Mouse (Mus musculus): ENCODE measurements around the gene Cldn24.

DNA sequence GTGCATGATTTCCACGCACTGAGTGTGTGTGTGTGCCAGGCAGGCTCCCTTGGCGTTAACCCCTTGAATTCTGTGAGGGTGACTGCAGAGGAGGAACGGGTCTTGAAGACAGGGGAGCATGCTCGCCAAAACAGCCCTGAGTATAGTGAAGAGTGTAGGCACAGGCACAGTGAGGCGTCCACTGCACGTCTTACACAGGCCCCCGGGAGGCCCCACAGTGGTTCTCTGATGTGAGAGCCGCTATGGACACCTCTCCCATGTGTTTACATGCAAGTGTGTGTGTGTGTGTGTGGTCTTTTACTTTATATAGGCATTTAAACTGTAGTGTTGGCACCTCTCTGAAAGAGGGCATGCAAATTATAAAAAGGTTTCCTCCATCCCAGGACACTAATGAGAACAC is 44.6 kb downstream of the Cldn24 start:
- no peak for TF ChIP-seq CTCF (IDR thresholded peaks at IDR 0.05; ENCODE audit: low read depth)
- TF ChIP-seq EP300 (IDR thresholded peaks at IDR 0.05; ENCODE audit: low read depth): no peak

Data from heart, postnatal 0 days (tissue).